Comparison of ENCODE assay signal across 10 mouse cellular contexts in genomic region chr13:41607589-41607988, GRCm38 (mm10). TPM values are rescaled to one million over a fixed set of nuclear protein-coding genes. Genes with fewer than 3 reads are reported as not detected.
DNase-seq lines count a peak whose midpoint lies in the region; ATAC-seq lines count a peak whose summit lies in the region.
"Had no signal": no experiment of that assay in that cellular context is flagged by ENCODE, and none has a peak within 500 bp of the region (broad histone marks: within the 10 kb centered on the region; RNA-seq: fewer than 3 reads in every experiment).

No protein-coding gene starts in this region.

- no peak overlapping the region for H3K27ac ChIP-seq in embryonic facial prominence, embryonic 12.5 days
- H3K27ac ChIP-seq in embryonic facial prominence, embryonic 10.5 days (replicated peaks): no peak overlapping the region
- H3K27ac ChIP-seq in hindbrain, embryonic 14.5 days: no peak overlapping the region
- no peak overlapping the region for H3K27ac ChIP-seq in midbrain, embryonic 11.5 days (ENCODE audit: low read depth, low read length)

- H3K9ac ChIP-seq in embryonic facial prominence, embryonic 12.5 days: no peak overlapping the region
- H3K9ac ChIP-seq in hindbrain, embryonic 14.5 days: peak overlapping the region; percentile 99
- peak overlapping the region; percentile 44; the same call in 1 of the 2 replicates for H3K9ac ChIP-seq in midbrain, embryonic 11.5 days (ENCODE audit: low read length)

- no peak for ATAC-seq in embryonic facial prominence, embryonic 12.5 days (ENCODE audit: insufficient number of reproducible peaks, insufficient read depth, low FRiP score, low TSS enrichment)
- no peak for ATAC-seq in hindbrain, embryonic 14.5 days (ENCODE audit: low FRiP score)
- no peak for ATAC-seq in midbrain, embryonic 11.5 days (ENCODE audit: low FRiP score)

- no peaks in the 10 kb centered on the region for H3K27me3 ChIP-seq in embryonic facial prominence, embryonic 12.5 days
- no peaks in the 10 kb centered on the region for H3K27me3 ChIP-seq in embryonic facial prominence, embryonic 10.5 days (replicated peaks; ENCODE audit: low read depth, poor library complexity, severe bottlenecking)
- no peaks in the 10 kb centered on the region for H3K27me3 ChIP-seq in hindbrain, embryonic 14.5 days (ENCODE audit: control insufficient read depth, insufficient read depth, low read length)
- no peaks in the 10 kb centered on the region for H3K27me3 ChIP-seq in midbrain, embryonic 11.5 days (ENCODE audit: control insufficient read depth, insufficient read depth, low read length)

- H3K4me1 ChIP-seq in embryonic facial prominence, embryonic 12.5 days: peaks cover 9% of the 10 kb centered on the region; the same call in 1 of the 2 replicates
- peaks cover 20% of the 10 kb centered on the region for H3K4me1 ChIP-seq in embryonic facial prominence, embryonic 10.5 days
- H3K4me1 ChIP-seq in hindbrain, embryonic 14.5 days (replicated peaks; ENCODE audit: control insufficient read depth, insufficient read depth, low read length): peaks cover 34% of the 10 kb centered on the region
- H3K4me1 ChIP-seq in midbrain, embryonic 11.5 days (ENCODE audit: control insufficient read depth, insufficient read depth, low read length): peaks cover 5% of the 10 kb centered on the region; the same call in 1 of the 2 replicates

- DNase-seq in embryonic facial prominence, embryonic 10.5 days (ENCODE audit: low spot score): no peak
- peak; percentile 30 for DNase-seq in MEL-GATA-1-ER (ENCODE audit: extremely low read depth, low read depth)
- no peak for DNase-seq in hindbrain, embryonic 14.5 days (ENCODE audit: low spot score)
- DNase-seq in midbrain, embryonic 11.5 days (ENCODE audit: low spot score, missing footprints): peak; percentile 86
- DNase-seq in urinary bladder, postnatal 36 days (ENCODE audit: low spot score in 2 of 2): no peak
- no peak for DNase-seq in gastrocnemius, postnatal 10 days
- no peak for DNase-seq in kidney, adult 11 months
- DNase-seq: embryo, embryonic 11 days; heart, postnatal 10 days had no signal

- peak overlapping the region; percentile 13 for H3K4me2 ChIP-seq in embryonic facial prominence, embryonic 12.5 days (replicated peaks)
- H3K4me2 ChIP-seq in hindbrain, embryonic 14.5 days (replicated peaks): peak overlapping the region; percentile 67
- H3K4me2 ChIP-seq in midbrain, embryonic 11.5 days: peak overlapping the region; percentile 56

- H3K4me3 ChIP-seq in embryonic facial prominence, embryonic 12.5 days: no peak overlapping the region
- H3K4me3 ChIP-seq in embryonic facial prominence, embryonic 10.5 days: no peak overlapping the region; the same call in 1 of the 2 replicates
- peak overlapping the region; percentile 97 for H3K4me3 ChIP-seq in hindbrain, embryonic 14.5 days (replicated peaks; ENCODE audit: low read length)
- H3K4me3 ChIP-seq in midbrain, embryonic 11.5 days (ENCODE audit: low read depth, low read length): peak overlapping the region; percentile 10; the same call in 1 of the 2 replicates

- 74% methylated on average over 3 of the region's 3 CpGs for WGBS in embryonic facial prominence, embryonic 12.5 days
- WGBS in embryonic facial prominence, embryonic 10.5 days: 86% methylated on average over 3 of the region's 3 CpGs
- WGBS in hindbrain, embryonic 14.5 days: 68% methylated on average over 3 of the region's 3 CpGs
- WGBS in midbrain, embryonic 11.5 days: 80% methylated on average over 3 of the region's 3 CpGs

- no peaks in the 10 kb centered on the region for H3K9me3 ChIP-seq in embryonic facial prominence, embryonic 12.5 days
- no peaks in the 10 kb centered on the region for H3K9me3 ChIP-seq in embryonic facial prominence, embryonic 10.5 days
- H3K9me3 ChIP-seq in hindbrain, embryonic 14.5 days (ENCODE audit: control insufficient read depth, low read length): no peaks in the 10 kb centered on the region
- H3K9me3 ChIP-seq in midbrain, embryonic 11.5 days (ENCODE audit: control insufficient read depth, low read length): no peaks in the 10 kb centered on the region

- no peaks in the 10 kb centered on the region for H3K36me3 ChIP-seq in embryonic facial prominence, embryonic 12.5 days
- H3K36me3 ChIP-seq in embryonic facial prominence, embryonic 10.5 days (replicated peaks): no peaks in the 10 kb centered on the region
- H3K36me3 ChIP-seq in hindbrain, embryonic 14.5 days (replicated peaks; ENCODE audit: control insufficient read depth, insufficient read depth): no peaks in the 10 kb centered on the region
- no peaks in the 10 kb centered on the region for H3K36me3 ChIP-seq in midbrain, embryonic 11.5 days (ENCODE audit: control insufficient read depth, insufficient read depth, low read length)

RNA-seq across cellular contexts. Expression of gene Tmem170b, which starts 1.9 kb away (rescaled TPM):
- polyA plus RNA-seq in embryonic facial prominence, embryonic 12.5 days (2016; fragmentation: Nextera tagmentation; extraction: Ambion mirVana): 11.6 and 11.8 TPM in 2 replicates
- polyA plus RNA-seq in embryonic facial prominence, embryonic 10.5 days (2016; fragmentation: Nextera tagmentation; extraction: Ambion mirVana): 9.9 and 10.2 TPM in 2 replicates
- polyA plus RNA-seq in hindbrain, embryonic 14.5 days (2014; fragmentation: Nextera tagmentation; extraction: Ambion mirVana): 62.4 and 65.9 TPM in 2 replicates
- 23.8 and 25.9 TPM in 2 replicates for polyA plus RNA-seq in midbrain, embryonic 11.5 days (2014; fragmentation: Nextera tagmentation; extraction: Ambion mirVana)
- 10 to 100 TPM; 21.6 to 24.5 TPM for total RNA-seq in gastrocnemius, postnatal 10 days (2021)

Comparison
In these comparisons a context has a peak if more than half of its experiments do, and no peak if none do; other contexts are left out.
1. H3K4me2 ChIP-seq: peak in every context shown above with its lines; median percentile 67 in hindbrain, embryonic 14.5 days; 56 in midbrain, embryonic 11.5 days; 13 in embryonic facial prominence, embryonic 12.5 days.
2. H3K4me3 ChIP-seq: peak in hindbrain, embryonic 14.5 days (single experiment) and midbrain, embryonic 11.5 days (single experiment); none in embryonic facial prominence, embryonic 12.5 days (single experiment) and embryonic facial prominence, embryonic 10.5 days (single experiment).
3. DNase-seq: peak in MEL-GATA-1-ER (single experiment) and midbrain, embryonic 11.5 days (single experiment); none in embryonic facial prominence, embryonic 10.5 days (single experiment), hindbrain, embryonic 14.5 days (single experiment), urinary bladder, postnatal 36 days (0 of 2), gastrocnemius, postnatal 10 days (single experiment) and kidney, adult 11 months (single experiment).